In the genomic region with DNA sequence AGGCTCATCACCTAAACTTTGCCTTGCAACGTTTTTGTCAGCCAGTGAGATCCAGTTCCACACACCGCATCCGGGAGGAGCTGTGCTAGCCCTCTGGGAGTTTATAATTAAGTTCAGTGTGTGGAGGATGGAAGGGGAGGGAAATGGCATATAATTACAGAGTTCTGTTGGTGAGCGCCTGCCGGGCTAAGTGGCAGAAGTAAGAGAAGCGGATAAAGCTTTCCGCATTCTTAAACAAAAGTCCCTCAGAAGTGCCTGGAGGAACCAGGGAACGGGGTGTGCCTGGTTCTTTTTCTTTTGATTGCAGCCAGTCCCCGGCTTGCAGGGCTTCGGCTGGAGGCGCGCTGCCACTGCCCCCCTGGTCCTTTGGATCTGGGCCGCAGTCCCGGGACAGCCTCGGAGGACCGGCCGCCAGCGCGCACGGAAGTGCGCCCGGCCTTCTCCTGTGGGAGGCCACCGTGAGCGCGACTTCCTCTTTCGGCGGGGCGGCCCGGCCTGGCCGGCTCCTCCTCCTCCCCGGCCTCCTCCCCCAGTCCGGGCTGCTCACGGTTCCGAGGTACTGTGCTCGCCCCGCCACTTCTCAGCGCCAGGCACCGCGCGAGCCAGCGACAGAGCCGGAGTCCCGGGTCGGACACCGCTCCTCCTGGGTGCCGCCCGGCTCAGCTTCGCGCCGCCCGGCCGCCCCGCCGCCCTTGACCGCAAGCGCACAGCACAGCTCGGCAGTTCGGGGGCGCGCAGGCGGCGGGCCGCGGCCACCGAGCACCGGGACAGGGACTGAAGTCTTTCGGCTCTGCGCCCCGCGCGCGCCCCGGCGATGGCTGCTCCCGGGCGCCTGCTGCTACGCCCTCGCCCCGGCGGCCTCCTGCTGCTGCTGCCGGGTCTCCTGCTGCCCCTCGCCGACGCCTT, we compare ENCODE assay signal across 8 mouse cellular contexts. TPM values are rescaled to one million over a fixed set of nuclear protein-coding genes. Genes with fewer than 3 reads are reported as not detected.
DNase-seq lines count a peak whose midpoint lies in the region; ATAC-seq and TF ChIP-seq lines count a peak whose summit lies in the region.

A gene (plus strand): TSS at position 477 of the 906 bp plus-strand sequence.

- peak within 1 kb of the TSS; percentile 86 for H3K4me3 ChIP-seq in C2C12 (ENCODE audit: insufficient read depth, poor library complexity, severe bottlenecking)
- peak within 1 kb of the TSS; percentile 87 for H3K4me3 ChIP-seq in bone marrow macrophage, adult 2 months (ENCODE audit: insufficient read depth, low read length)
- H3K4me3 ChIP-seq in forebrain, embryonic 11.5 days (ENCODE audit: low read depth, low read length): peak within 1 kb of the TSS; percentile 72
- peak within 1 kb of the TSS; percentile 91 to 95 for H3K4me3 ChIP-seq in heart, embryonic 14.5 days (ENCODE audit: control insufficient read depth in 1 of 2, insufficient read depth in 1 of 2, low read depth in 1 of 2, low read length in 2 of 2)
- H3K4me3 ChIP-seq in liver, embryonic 11.5 days (ENCODE audit: low read depth, low read length): peak within 1 kb of the TSS; percentile 86

- no peaks in the 10 kb centered on the region for H3K9me3 ChIP-seq in forebrain, embryonic 11.5 days (ENCODE audit: control insufficient read depth, low read length)
- H3K9me3 ChIP-seq in heart, embryonic 14.5 days (ENCODE audit: control insufficient read depth, low read length): no peaks in the 10 kb centered on the region
- H3K9me3 ChIP-seq in liver, embryonic 11.5 days (ENCODE audit: control insufficient read depth, low read length): no peaks in the 10 kb centered on the region

- peak within 1 kb of the TSS; percentile 79 for H3K4me2 ChIP-seq in forebrain, embryonic 11.5 days (ENCODE audit: low read depth, low read length, severe bottlenecking)
- peak within 1 kb of the TSS; percentile 70 for H3K4me2 ChIP-seq in heart, embryonic 14.5 days (ENCODE audit: low read length)
- peak within 1 kb of the TSS; percentile 87 for H3K4me2 ChIP-seq in liver, embryonic 11.5 days

- ATAC-seq in forebrain, embryonic 11.5 days (replicated peaks; ENCODE audit: low FRiP score): peak; percentile 96
- peak; percentile 95 for ATAC-seq in heart, embryonic 14.5 days (ENCODE audit: insufficient number of reproducible peaks, insufficient read depth, low FRiP score, low read depth)
- ATAC-seq in liver, embryonic 11.5 days (replicated peaks; ENCODE audit: low FRiP score): peak; percentile 94
- ATAC-seq in monocyte, adult 5-6 weeks (replicated peaks; ENCODE audit: insufficient number of reproducible peaks, low FRiP score, low TSS enrichment, poor library complexity, severe bottlenecking): peak; percentile 89

- TF ChIP-seq CTCF in C2C12 (IDR thresholded peaks at IDR 0.05; ENCODE audit: control insufficient read depth, insufficient read depth, insufficient read length): no peak
- TF ChIP-seq CTCF in bone marrow macrophage, adult 2 months (IDR thresholded peaks at IDR 0.05; ENCODE audit: low read depth, low read length): no peak

- peak within 1 kb of the TSS; percentile 78 for H3ac ChIP-seq in C2C12 (ENCODE audit: control insufficient read depth, insufficient read length, low read depth)

- H3K27ac ChIP-seq in bone marrow macrophage, adult 2 months (ENCODE audit: insufficient read depth, low read depth, low read length): peak within 1 kb of the TSS; percentile 84
- H3K27ac ChIP-seq in forebrain, embryonic 11.5 days (ENCODE audit: low read depth, low read length): peak within 1 kb of the TSS; percentile 89
- peak within 1 kb of the TSS; percentile 87 to 96 for H3K27ac ChIP-seq in heart, embryonic 14.5 days (replicated peaks in 1 of 2; ENCODE audit: control insufficient read depth in 1 of 2, insufficient read depth in 1 of 2, low read depth in 2 of 2, low read length in 2 of 2)
- peak within 1 kb of the TSS; percentile 89 for H3K27ac ChIP-seq in liver, embryonic 11.5 days (ENCODE audit: low read depth, low read length)

- under 1% methylated on average over 78 of the region's 84 CpGs for WGBS in forebrain, embryonic 11.5 days
- WGBS in heart, embryonic 14.5 days: 0% methylated on average over 84 of the region's 84 CpGs
- WGBS in liver, embryonic 11.5 days: under 1% methylated on average over 74 of the region's 84 CpGs

- peak; percentile 91 for DNase-seq in forebrain, embryonic 11.5 days (ENCODE audit: low spot score)
- DNase-seq in kidney, postnatal 10 days: peak; percentile 97
- DNase-seq in liver, embryonic 11.5 days (ENCODE audit: low spot score): peak; percentile 87
- DNase-seq in spleen, postnatal 36 days (ENCODE audit: low spot score in 2 of 2): peak; percentile 95 to 97

- peaks cover 51% of the 10 kb centered on the region for H3K79me2 ChIP-seq in C2C12 (ENCODE audit: control insufficient read depth, insufficient read depth)

- no peaks in the 10 kb centered on the region for H3K27me3 ChIP-seq in C2C12 (ENCODE audit: control insufficient read depth, insufficient read depth, insufficient read length)
- no peaks in the 10 kb centered on the region for H3K27me3 ChIP-seq in forebrain, embryonic 11.5 days (ENCODE audit: control insufficient read depth, insufficient read depth, low read length)
- no peaks in the 10 kb centered on the region for H3K27me3 ChIP-seq in heart, embryonic 14.5 days (ENCODE audit: control insufficient read depth, insufficient read depth, low read length)
- no peaks in the 10 kb centered on the region for H3K27me3 ChIP-seq in liver, embryonic 11.5 days (replicated peaks; ENCODE audit: control insufficient read depth, insufficient read depth, low read length)

- peaks cover 34% of the 10 kb centered on the region for H3K79me3 ChIP-seq in C2C12 (ENCODE audit: low read depth)

- H3K4me1 ChIP-seq in bone marrow macrophage, adult 2 months (ENCODE audit: control insufficient read depth, insufficient read depth, low read length): peaks cover 36% of the 10 kb centered on the region
- H3K4me1 ChIP-seq in forebrain, embryonic 11.5 days (replicated peaks; ENCODE audit: control insufficient read depth, insufficient read depth, low read length): 0 out of 2 replicates have a peak, but pooled peaks cover 2% of the 10 kb centered on the region
- H3K4me1 ChIP-seq in heart, embryonic 14.5 days (ENCODE audit: control insufficient read depth in 2 of 2, insufficient read depth in 2 of 2, low read length in 2 of 2): peaks cover 8 to 34% of the 10 kb centered on the region in 2 experiments
- peaks cover 3% of the 10 kb centered on the region for H3K4me1 ChIP-seq in liver, embryonic 11.5 days (replicated peaks; ENCODE audit: control insufficient read depth, insufficient read depth, low read length)

- H3K9ac ChIP-seq in forebrain, embryonic 11.5 days (ENCODE audit: low read length): peak within 1 kb of the TSS; percentile 88
- H3K9ac ChIP-seq in heart, embryonic 14.5 days (ENCODE audit: low read length): peak within 1 kb of the TSS; percentile 95
- peak within 1 kb of the TSS; percentile 90 for H3K9ac ChIP-seq in liver, embryonic 11.5 days (ENCODE audit: low read depth, low read length)

- H3K36me3 ChIP-seq in C2C12 (ENCODE audit: control insufficient read depth, insufficient read depth): no peaks in the 10 kb centered on the region
- no peaks in the 10 kb centered on the region for H3K36me3 ChIP-seq in forebrain, embryonic 11.5 days (ENCODE audit: control insufficient read depth, insufficient read depth, low read length)
- no peaks in the 10 kb centered on the region for H3K36me3 ChIP-seq in heart, embryonic 14.5 days (ENCODE audit: control insufficient read depth, insufficient read depth, low read length)
- H3K36me3 ChIP-seq in liver, embryonic 11.5 days (ENCODE audit: control insufficient read depth, insufficient read depth, low read length): no peaks in the 10 kb centered on the region

- no peak for TF ChIP-seq POLR2A in bone marrow macrophage, adult 2 months (IDR thresholded peaks at IDR 0.05; ENCODE audit: borderline replicate concordance, low read depth, low read length)

TF ChIP-seq in C2C12, 6 proteins besides CTCF, POLR2A, EP300 and RAD21:
- TF ChIP-seq MYOG (IDR thresholded peaks at IDR 0.05; ENCODE audit: control insufficient read depth, extremely low read depth, insufficient read length) (no peak), MAX (IDR thresholded peaks at IDR 0.05) (peak; percentile 4), MYOD1 (IDR thresholded peaks at IDR 0.05; ENCODE audit: control insufficient read depth, insufficient read length, low read depth) (no peak), USF1 (IDR thresholded peaks at IDR 0.05; ENCODE audit: low read depth) (no peak), FOSL1 (IDR thresholded peaks at IDR 0.05; ENCODE audit: insufficient read depth, low read length, poor library complexity, severe bottlenecking) (no peak), CEBPB (IDR thresholded peaks at IDR 0.05; ENCODE audit: low read depth) (no peak)

RNA-seq across cellular contexts. Expression of the gene that starts here (rescaled TPM):
- polyA plus RNA-seq in C2C12 (2012; fragmentation: generic; extraction: Trizol): 32.1 TPM
- polyA plus RNA-seq in bone marrow macrophage, adult 2 months (2012; ENCODE audit: insufficient read depth, insufficient read length, missing spikeins): 93.4 and 93.5 TPM in 2 replicates
- polyA plus RNA-seq in forebrain, embryonic 11.5 days (2014; fragmentation: Nextera tagmentation; extraction: Ambion mirVana): 43.8 and 48.3 TPM in 2 replicates
- 67.4 and 75.3 TPM in 2 replicates for polyA plus RNA-seq in heart, embryonic 14.5 days (2014; fragmentation: Nextera tagmentation; extraction: Ambion mirVana)
- polyA plus RNA-seq in liver, embryonic 11.5 days (2014; fragmentation: Nextera tagmentation; extraction: Ambion mirVana): 34.3 and 38.3 TPM in 2 replicates
- 112 to 168 TPM (median 124 TPM) in 3 replicates for total RNA-seq in monocyte, adult 5-6 weeks (2017)

Comparison
In these comparisons a context has a peak if more than half of its experiments do, and no peak if none do; other contexts are left out.
1. Peak in every context shown above with its lines: DNase-seq, ATAC-seq, H3K4me3 ChIP-seq and H3K27ac ChIP-seq.